Mouse (Mus musculus) T-helper 1 cell (primary cell): ENCODE data around the gene Gm21987.

Source experiments
- in situ Hi-C: fragments of 300-600 bp; cut with MboI, MseI; formaldehyde crosslinking; loops from one replicate; pipeline ENCODE4 v1.15.1; 2025; ENCODE audit warnings: high pct_unique_total_duplicates

Gm21987 gene

GRCm38 (mm10) chr16:38348217-38348761, 1.4 kb downstream of the Gm21987 start:
- in situ Hi-C loops: loop anchor here (5.0 kb wide), 1 partner anchor 134 kb away; no protein-coding TSS in a partner anchor

GRCm38 (mm10) chr16:38349881-38350280, 3.0 kb downstream of the Gm21987 start:
- in situ Hi-C loops: loop anchor here (5.0 kb wide), 1 partner anchor 132 kb away; no protein-coding TSS in a partner anchor

GRCm38 (mm10) chr16:38350361-38350855, 3.6 kb downstream of the Gm21987 start:
- in situ Hi-C loops: no loop called here

DNA sequence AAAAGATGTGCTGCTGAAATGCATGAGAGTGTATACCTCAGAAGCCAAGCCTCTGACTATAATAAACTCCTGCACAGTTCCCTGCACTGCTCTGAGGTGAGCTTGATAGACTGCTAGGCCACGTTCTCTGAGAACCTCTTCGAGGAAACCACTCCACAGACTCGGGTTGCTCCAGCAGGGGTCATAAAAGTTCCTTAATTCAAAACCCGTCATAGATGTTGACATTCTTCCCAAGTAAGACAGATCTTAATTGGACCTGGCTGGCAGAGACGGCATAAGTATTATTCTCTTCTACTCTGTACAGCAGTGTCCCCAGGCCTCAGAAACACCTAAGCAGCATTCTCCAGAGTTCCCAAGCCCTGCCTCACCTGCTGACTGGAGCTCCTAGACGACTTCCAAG, 4.1 kb downstream of the Gm21987 start:
- in situ Hi-C loops: no loop called here

DNA sequence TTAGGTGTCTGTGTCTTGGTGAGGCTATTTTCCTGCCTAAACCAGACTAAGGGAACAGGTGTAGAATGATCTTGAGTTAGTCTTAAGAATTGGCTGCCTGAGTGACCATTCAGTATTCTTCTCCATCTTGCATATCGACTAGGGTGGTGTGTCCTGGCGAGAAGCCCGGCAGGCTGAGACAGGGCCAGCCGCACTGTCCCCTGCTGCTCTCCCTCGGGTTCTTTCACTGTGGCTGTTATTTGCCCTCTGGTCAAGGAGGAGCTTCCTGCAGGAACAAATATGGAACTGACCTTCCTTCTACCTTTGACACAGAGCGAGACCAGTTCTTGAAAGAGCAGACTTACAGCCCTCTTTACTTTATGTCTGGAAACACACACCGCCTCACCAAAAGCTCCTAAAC, 5.2 kb downstream of the Gm21987 start:
- in situ Hi-C loops: no loop called here

GRCm38 (mm10) chr16:38352851-38353250, 6.0 kb downstream of the Gm21987 start:
- in situ Hi-C loops: no loop called here

- in situ Hi-C loops: no loop called here
Observed at GRCm38 (mm10) chr16:38353642-38354041, 6.8 kb downstream of the Gm21987 start.

DNA sequence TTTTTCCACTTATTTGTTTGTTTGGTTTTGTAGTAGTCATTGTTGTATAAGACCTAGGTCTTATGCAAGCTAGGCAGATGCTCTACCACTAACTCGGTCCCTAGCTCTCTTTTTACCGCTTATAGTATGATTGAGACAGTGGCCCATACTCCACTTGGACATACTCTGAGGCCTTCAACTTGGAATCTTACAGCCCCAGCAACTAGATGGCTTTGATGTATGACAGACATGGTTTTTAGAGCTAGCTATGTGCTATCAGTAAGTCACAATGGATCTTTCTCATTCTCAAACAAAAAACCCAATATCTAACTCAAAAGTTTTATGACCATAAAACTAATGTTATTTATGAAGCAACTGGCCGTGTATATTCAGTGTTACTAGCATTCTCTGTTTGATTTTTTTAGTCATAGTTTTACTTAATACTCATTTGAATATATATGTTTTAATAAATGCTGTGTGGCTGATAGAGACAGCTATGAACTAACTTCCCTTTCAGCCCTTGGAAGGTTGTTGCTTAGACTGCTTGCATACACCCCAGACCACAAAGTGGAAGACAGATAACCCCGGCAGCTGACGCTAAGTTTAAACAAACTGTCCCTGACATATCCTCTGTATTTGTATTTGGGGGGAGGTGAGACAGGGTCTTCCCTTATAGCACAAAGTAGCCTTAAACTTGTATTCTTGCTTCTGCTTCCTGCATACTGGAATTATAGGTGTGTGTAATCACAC, 7.5 kb downstream of the Gm21987 start:
- in situ Hi-C loops: no loop called here

DNA sequence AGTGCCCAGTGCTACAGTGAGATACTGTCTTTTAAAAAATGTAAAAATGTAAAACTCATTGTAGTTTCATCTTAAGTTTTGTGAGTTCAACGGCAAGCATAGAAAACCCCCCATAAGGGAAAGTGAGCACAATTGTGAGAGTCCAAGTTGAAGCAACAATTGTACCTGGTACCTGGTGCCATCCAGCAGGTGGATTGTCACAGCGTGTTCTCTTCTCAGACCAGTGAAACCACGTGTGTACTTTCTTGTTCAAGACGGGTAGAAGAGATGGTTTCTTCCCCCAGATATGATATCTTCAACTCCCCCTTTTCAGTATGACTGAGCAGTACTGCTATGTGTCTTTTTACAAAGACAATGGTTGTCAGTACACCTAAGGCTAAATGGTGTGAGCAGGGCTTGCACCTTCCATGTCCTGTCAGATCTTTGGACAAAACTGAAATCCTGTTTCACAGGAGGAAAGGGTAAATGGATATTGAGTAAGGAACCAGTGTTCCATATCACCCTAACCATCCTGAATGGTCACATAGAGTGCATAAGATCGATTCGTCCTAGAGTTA, 11.5 kb downstream of the Gm21987 start:
- in situ Hi-C loops: no loop called here

DNA sequence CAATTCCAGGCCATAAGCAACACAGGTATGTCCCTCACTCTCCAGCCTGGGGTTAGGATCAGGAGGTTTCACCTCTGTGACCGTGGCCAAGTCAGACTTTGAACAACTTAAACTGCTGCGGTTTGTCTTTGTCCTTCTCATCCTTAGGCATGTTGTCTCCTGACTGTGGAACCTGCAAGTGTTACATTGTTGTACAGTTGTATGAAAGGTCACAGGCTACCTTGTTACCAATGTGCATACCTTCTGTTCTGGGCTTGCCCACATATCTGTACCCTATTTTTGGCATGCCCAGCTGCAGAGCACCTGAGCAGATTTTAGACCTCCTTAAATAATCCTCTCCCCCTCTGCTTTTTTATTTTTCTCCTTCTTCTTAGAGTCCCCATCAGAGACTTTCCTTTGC, 12.4 kb downstream of the Gm21987 start:
- in situ Hi-C loops: no loop called here

DNA sequence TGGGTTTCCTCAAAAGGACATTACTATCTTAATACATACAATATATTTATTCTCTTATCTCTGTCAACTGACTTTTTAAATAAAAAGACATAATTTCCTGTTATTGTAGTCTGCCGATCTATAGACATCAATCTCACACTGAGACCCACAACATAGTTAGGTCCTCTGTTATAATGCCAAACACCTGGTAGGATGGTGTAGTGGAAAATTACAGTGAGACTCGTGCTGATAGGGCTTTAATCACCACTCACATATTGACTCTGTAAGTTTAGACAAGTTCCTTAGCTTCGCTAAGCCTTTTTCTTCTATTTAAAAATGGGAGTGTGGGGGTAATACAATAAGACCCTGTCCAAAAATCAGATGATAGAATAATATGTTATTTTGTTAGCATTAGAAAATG, 13.0 kb downstream of the Gm21987 start:
- in situ Hi-C loops: no loop called here

DNA sequence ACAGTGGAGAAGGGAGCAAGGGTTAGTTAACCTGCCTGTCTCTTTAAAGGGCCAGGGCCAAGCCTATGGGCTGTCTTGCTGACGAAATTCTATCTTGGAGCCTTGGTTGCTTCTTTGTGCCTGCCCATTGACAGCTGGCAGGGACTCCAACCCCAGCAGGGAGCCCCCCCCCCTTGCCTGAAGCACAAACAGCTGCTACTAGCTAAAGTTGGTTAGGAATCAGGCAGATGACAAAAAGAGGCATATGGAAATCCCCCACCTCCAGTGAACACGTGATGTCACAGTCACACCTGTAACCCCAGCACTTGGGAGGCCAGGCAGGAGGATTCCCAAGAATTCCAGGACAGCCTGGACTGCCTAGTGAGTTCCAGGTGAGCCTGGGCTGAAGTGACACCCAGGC, 13.5 kb downstream of the Gm21987 start:
- in situ Hi-C loops: no loop called here

DNA sequence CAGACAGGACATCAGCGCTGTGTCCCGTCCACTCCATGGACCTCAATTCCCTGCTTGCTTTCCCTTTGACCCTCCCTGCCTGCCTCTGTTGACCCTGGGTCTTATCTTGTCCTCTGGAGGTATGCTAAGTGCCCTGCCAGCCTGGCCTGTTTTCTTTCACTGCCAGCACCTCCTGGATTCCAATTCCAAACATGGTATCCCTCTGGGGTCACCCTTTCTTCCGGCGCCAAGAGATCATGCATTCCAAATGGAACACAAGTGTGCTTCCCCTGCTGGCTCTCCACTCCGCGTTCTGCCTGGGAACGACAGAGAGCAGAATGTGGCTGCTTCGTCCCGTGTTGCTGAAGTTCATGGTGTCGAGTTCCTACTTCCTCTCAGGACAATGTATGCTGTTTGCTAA, 15.1 kb downstream of the Gm21987 start, which contains the start of gene Popdc2:
TSS of gene Popdc2 (plus strand) at position 277 of the 400 bp plus-strand sequence.
- in situ Hi-C loops: no loop called here

GRCm38 (mm10) chr16:38362493-38363255, 15.8 kb downstream of the Gm21987 start:
- in situ Hi-C loops: no loop called here

DNA sequence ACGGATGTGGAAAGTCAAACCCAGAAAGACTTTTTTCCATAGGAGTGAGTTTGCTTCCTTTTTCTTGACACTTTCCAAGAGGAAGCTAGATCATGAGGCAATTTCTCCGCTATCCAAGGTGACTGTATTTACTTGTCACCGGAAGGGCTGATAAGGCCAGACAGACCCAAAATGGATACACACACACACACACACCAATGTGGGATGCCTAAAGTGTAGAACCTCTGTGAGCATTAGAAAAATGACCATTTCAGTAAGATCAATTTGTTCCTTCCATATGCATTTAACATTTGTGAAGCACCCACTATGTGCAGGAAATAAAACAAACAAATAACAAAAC, 16.4 kb downstream of the Gm21987 start:
- in situ Hi-C loops: no loop called here

GRCm38 (mm10) chr16:38363657-38364056, 16.8 kb downstream of the Gm21987 start:
- in situ Hi-C loops: no loop called here

- in situ Hi-C loops: no loop called here
Observed at GRCm38 (mm10) chr16:38365390-38365789, 18.6 kb downstream of the Gm21987 start.

- in situ Hi-C loops: no loop called here
Observed at GRCm38 (mm10) chr16:38366231-38366630, 19.4 kb downstream of the Gm21987 start.

- in situ Hi-C loops: no loop called here
Observed at GRCm38 (mm10) chr16:38368336-38368735, 21.5 kb downstream of the Gm21987 start.

- in situ Hi-C loops: no loop called here
Observed at GRCm38 (mm10) chr16:38369000-38369399, 22.2 kb downstream of the Gm21987 start.

DNA sequence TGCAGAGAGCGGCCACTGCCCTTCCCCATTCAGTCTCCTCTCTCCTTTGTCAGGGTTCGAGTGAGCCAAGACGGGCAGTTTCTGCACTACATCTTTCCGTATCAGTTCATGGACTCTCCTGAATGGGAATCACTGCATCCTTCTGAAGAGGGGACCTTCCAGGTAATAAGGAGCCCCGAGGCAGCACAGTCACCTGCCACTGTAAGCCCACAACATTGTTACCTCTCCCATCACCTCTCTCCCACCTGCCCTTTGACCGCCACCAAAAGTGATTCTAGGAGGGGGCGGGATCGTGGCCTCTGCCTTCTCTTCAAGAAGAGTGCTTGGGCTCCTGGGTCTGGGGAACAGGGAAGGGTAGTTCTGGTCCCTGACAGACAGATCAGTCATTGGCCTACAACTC, 22.6 kb downstream of the Gm21987 start:
- in situ Hi-C loops: no loop called here

- in situ Hi-C loops: no loop called here
Observed at GRCm38 (mm10) chr16:38369992-38370484, 23.2 kb downstream of the Gm21987 start.
